Mouse (Mus musculus) olfactory bulb, adult 2 months (tissue): ENCODE measurements around the gene Gm11627.

Experiments
- CTCF ChIP-seq: fragments of 200-500 bp; IDR thresholded peaks from 2 replicates; pipeline ENCODE4 v1.5.1; 2012; ENCODE audit warnings: low read depth, mild to moderate bottlenecking, low read length, moderate library complexity; ENCODE audit not compliant: insufficient read depth
- POLR2A ChIP-seq: fragments of 200-500 bp; IDR thresholded peaks from 2 replicates; pipeline ENCODE4 v1.6.1; 2012; ENCODE audit warnings: mild to moderate bottlenecking, low read depth, low read length, moderate library complexity; ENCODE audit not compliant: insufficient read depth

DNA sequence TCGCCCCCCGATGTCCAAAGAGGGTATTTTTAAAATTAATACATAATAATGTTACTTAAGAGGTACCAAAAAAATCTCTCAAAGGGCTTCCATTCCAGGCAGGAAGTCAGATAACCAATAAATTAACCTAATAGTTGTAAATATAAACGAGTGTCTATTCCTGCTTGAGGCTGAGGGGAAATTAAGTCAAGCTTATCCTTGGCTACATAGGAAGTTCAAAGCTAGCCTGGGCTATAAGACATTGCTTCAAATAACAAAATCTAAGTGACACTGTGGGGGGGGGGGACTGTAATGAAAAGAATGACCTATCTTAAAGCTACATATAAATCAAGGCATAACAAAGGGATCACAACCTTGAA is 22.6 kb downstream of the Gm11627 start:
- TF ChIP-seq CTCF, result no peak
- no peak for TF ChIP-seq POLR2A
